Mouse (Mus musculus) intestine, embryonic 14.5 days (tissue): ENCODE data around the gene Tgif1. TPM values are rescaled to one million over a fixed set of nuclear protein-coding genes. Genes with fewer than 3 reads are reported as not detected.
A peak's percentile ranks its signal among the peaks of the same experiment; 100 is the strongest.

ENCODE experiments used
- ATAC-seq: fragments of 200-750 bp; cut with Nextera tagmentation; replicated peaks from 2 replicates; pipeline ENCODE4 v1.8.0; 2017; ENCODE audit warnings: low read depth, moderate number of reproducible peaks, moderate TSS enrichment, moderate library complexity; ENCODE audit not compliant: low FRiP score, low TSS enrichment
- DNase-seq: peaks from one replicate; pipeline ENCODE4 v3.0.0-alpha.2; 2018; ENCODE audit warnings: low spot score
- H3K27ac ChIP-seq: fragments of 300-500 bp; sonication (generic); 2 replicates; pipeline ENCODE4 v1.5.1; 2014; ENCODE audit warnings: low read depth, mild to moderate bottlenecking, control low read depth
- H3K27me3 ChIP-seq: fragments of 300-500 bp; sonication (generic); replicated peaks from 2 replicates; pipeline ENCODE4 v1.6.1; 2014; ENCODE audit warnings: low read length, control low read depth; ENCODE audit not compliant: control insufficient read depth, insufficient read depth
- H3K36me3 ChIP-seq: fragments of 300-500 bp; sonication (generic); 2 replicates; pipeline ENCODE4 v1.6.1; 2014; ENCODE audit warnings: low read length, control low read depth; ENCODE audit not compliant: control insufficient read depth, insufficient read depth
- H3K4me1 ChIP-seq: fragments of 300-500 bp; sonication (generic); replicated peaks from 2 replicates; pipeline ENCODE4 v1.6.1; 2014; ENCODE audit warnings: low read length, control low read depth, mixed read lengths; ENCODE audit not compliant: control insufficient read depth, insufficient read depth
- H3K4me2 ChIP-seq: fragments of 300-500 bp; sonication (generic); 2 replicates; pipeline ENCODE4 v1.6.1; 2014; ENCODE audit warnings: low read length
- H3K4me3 ChIP-seq: fragments of 300-500 bp; sonication (generic); 2 replicates; pipeline ENCODE4 v1.5.1; 2014; ENCODE audit warnings: low read depth, low read length, control low read depth, mixed read lengths
- H3K9ac ChIP-seq: fragments of 300-500 bp; sonication (generic); 2 replicates; pipeline ENCODE4 v1.6.1; 2014; ENCODE audit warnings: mild to moderate bottlenecking, low read length
- H3K9me3 ChIP-seq: fragments of 300-500 bp; sonication (generic); 2 replicates; pipeline ENCODE4 v1.6.1; 2016; ENCODE audit warnings: low read length, control low read depth; ENCODE audit not compliant: control insufficient read depth
- WGBS: fragments of 180-500 bp; shearing (Covaris S2); extraction: QIAGEN DNeasy Blood & Tissue Kit; methylation state at CpG from one replicate; pipeline ENCODE4 v1.1.7; 2014; 5-methylcytosine and 5-hydroxymethylcytosine counted together
- polyA plus RNA-seq: library from polyadenylated mRNA; unstranded; fragments of >200 nt; fragmentation: Nextera tagmentation; extraction: Ambion mirVana; gene quantifications from 2 replicates; pipeline ENCODE4 v1.2.1, GENCODE M21; 2014

The Tgif1 gene
- polyA plus RNA-seq, 1 experiment from 2014 or later = 56.1 TPM

DNA sequence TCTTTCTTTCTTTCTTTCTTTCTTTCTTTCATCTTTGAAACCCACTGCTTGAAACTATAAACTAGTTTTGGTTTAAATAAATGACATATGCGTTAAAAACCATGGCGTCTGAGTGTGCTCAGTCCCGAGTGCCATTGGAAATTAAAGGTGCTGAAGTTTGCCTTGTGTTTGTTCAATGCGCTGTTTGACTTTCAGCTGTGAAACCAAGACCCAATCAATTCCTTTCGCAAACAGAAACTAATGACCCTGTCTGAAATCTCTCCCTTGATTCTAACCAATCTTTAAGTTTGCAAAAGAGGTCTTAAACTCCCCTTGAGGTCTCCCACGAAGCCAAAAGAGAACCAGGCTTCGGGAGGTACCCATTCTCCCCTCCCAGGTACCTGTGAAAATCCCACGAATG, 30.3 kb downstream of the Tgif1 start:
- Histone ChIP-seq H3K4me1 (no peaks in the 10 kb centered on the region), H3K36me3 (no peaks in the 10 kb centered on the region), H3K4me3 (no peak overlapping the region), H3K9me3 (no peaks in the 10 kb centered on the region), H3K4me2 (peak overlapping the region; percentile 20), H3K27ac (no peak overlapping the region), H3K9ac (no peak overlapping the region), H3K27me3 (peaks cover 13% of the 10 kb centered on the region)
- WGBS = 65% methylated on average over 8 of the region's 8 CpGs
- no peak for ATAC-seq
- no peak for DNase-seq

DNA sequence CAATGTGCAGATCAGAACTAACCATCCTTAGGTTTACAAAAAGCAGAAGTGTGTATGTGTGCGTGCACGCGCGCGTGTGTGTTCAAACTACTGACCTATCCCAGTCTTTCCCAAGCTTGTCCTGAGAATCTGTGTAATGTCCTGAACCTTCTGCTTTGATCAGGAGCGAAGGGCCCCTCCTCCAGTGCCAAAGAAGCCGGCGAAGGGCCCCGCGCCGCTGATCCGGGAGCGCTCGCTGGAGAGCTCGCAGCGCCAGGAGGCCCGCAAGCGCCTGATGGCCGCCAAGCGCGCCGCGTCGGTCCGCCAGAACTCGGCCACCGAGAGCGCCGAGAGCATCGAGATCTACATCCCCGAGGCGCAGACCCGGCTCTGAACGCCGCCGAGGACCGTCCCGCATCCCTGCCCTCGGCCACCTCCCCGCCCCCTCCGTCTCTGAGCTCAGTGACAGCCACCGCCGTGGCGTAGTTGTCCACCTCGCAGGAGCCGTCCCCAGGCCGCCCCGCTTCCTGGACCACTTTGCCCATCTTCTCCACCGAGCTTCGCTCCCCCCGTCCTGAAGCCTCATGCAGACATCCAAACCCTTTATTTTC, 35.4 kb downstream of the Tgif1 start:
- peak; percentile 74; the same call in 1 of the 2 replicates for ATAC-seq
- Histone ChIP-seq H3K9ac (peak overlapping the region; percentile 47), H3K9me3 (no peaks in the 10 kb centered on the region), H3K36me3 (no peaks in the 10 kb centered on the region), H3K27me3 (peaks cover 23% of the 10 kb centered on the region), H3K4me1 (no peaks in the 10 kb centered on the region; the same call in 1 of the 2 replicates), H3K4me2 (peak overlapping the region; percentile 92), H3K27ac (no peak overlapping the region), H3K4me3 (peak overlapping the region; percentile 51)
- peak; percentile 75 for DNase-seq
- 3% methylated on average over 51 of the region's 51 CpGs for WGBS

DNA sequence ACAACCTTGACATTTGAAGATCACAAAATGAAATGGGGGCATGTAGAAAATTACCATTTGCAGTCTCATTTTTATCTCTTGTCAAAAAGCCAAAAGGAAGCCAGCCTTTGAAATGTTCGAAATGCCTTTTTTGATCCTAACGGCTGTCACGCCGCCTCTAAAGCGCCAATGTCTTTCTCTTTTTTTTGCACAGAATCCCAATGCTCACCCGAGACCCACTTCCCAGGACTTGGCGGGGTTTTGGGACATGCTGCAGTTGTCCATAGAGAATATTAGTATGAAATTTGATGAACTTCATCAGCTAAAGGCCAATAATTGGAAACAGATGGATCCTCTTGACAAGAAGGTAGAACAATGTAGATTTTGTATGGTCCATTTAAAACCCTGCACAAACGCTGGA, 38.3 kb downstream of the Tgif1 start:
- Histone ChIP-seq H3K27me3 (peaks cover 23% of the 10 kb centered on the region), H3K4me3 (no peak overlapping the region), H3K36me3 (no peaks in the 10 kb centered on the region), H3K9ac (no peak overlapping the region), H3K4me1 (no peaks in the 10 kb centered on the region; the same call in 1 of the 2 replicates), H3K9me3 (no peaks in the 10 kb centered on the region), H3K4me2 (no peak overlapping the region), H3K27ac (no peak overlapping the region)
- 77% methylated on average over 8 of the region's 8 CpGs for WGBS
- DNase-seq (peak; percentile 24), ATAC-seq (no peak)

DNA sequence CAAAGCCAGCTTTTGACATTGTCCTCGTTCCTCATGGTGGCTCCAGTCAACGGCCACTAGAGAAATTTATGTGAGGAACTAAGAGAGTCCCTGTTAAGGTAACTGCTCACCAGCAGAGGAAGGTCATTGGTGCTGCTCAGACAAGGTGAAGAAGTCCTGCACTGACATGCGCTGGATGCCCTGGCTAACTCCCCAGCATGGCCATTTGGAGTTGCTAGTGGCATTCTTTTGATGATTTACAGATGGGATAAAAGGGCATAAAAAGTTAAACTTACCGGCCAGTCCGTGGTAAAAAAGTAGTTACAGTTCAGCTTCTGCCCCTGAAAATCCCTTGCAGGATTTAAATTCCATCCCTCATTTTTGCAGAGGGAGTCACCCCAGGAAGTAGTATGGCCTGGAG, 42.6 kb downstream of the Tgif1 start:
- Histone ChIP-seq H3K4me3 (no peak overlapping the region), H3K4me1 (no peaks in the 10 kb centered on the region), H3K4me2 (no peak overlapping the region), H3K9ac (no peak overlapping the region), H3K27me3 (no peaks in the 10 kb centered on the region), H3K27ac (no peak overlapping the region), H3K9me3 (no peaks in the 10 kb centered on the region), H3K36me3 (no peaks in the 10 kb centered on the region)
- WGBS = 70% methylated on average over 5 of the region's 5 CpGs
- no peak for DNase-seq
- no peak for ATAC-seq

DNA sequence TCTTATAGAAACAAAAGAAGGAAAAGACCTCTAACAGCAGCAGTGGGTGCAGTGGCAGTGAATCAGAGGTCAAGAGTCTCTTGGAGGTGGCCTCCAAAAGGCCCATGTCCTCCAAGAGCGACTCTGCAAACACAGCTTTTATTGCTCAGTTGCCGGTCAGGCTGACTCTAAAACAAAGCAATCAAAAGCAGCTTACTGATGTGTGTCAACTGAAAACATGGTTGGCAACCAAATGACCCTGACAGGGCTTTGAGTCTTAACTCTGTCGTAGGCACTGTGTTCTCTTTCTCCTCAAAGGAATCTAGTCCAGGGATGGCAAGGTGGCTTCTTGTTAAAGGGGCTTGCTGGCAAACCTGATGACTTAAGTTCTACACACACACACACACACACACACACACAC, 43.6 kb downstream of the Tgif1 start:
- 45% methylated on average over 3 of the region's 3 CpGs for WGBS
- no peaks in the 10 kb centered on the region for H3K9me3 ChIP-seq
- no peak for ATAC-seq
- no peaks in the 10 kb centered on the region for H3K27me3 ChIP-seq
- no peak overlapping the region for H3K4me2 ChIP-seq
- no peak overlapping the region for H3K4me3 ChIP-seq
- no peak overlapping the region for H3K9ac ChIP-seq
- no peak overlapping the region for H3K27ac ChIP-seq
- no peaks in the 10 kb centered on the region for H3K4me1 ChIP-seq
- no peaks in the 10 kb centered on the region for H3K36me3 ChIP-seq
- DNase-seq = peak; percentile 51

DNA sequence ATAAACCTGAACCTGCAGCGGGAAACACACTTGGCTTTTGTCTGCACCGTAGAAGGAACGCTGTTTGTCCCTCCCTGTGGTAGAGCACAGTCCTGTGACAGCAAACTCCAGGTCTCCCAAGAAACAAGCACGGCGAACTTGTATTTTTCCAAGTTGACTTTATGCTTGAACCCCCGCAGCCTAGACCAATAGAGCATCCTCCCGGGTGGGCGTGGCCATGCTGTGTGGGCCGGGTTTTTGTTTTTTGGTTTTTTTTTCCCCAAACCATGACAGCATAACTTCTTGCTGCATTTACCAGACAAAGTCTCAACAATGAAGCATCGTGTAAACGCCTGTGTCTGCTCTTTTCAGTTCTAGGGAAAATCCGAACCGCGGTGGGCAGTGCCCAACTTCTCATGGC, 44.5 kb downstream of the Tgif1 start:
- Histone ChIP-seq H3K36me3 (no peaks in the 10 kb centered on the region), H3K27ac (no peak overlapping the region), H3K9ac (no peak overlapping the region), H3K4me1 (no peaks in the 10 kb centered on the region), H3K4me3 (no peak overlapping the region), H3K4me2 (no peak overlapping the region), H3K9me3 (no peaks in the 10 kb centered on the region), H3K27me3 (no peaks in the 10 kb centered on the region)
- ATAC-seq = no peak
- no peak for DNase-seq
- WGBS = 45% methylated on average over 14 of the region's 14 CpGs

DNA sequence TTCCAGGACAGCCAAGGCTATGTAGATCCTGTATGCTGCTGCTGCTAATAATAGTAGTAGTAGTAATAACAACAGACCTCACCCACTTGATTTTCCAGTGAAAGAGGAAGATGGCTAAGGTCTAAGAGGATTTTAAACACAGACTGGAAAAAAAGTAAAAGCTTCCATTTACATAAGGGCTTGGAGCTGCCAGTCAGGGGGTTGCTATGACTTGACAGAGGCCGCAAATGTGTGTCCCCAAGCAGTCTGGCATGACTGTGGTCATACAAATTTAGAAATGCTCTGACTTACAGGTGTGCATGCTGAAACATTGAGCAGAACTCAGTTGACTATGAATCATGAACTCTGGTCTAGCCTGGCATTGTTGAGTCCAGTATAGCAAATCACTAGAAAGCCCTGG, 45.5 kb downstream of the Tgif1 start:
- H3K4me1 ChIP-seq = no peaks in the 10 kb centered on the region
- no peak for DNase-seq
- ATAC-seq = no peak
- no peak overlapping the region for H3K27ac ChIP-seq
- no peak overlapping the region for H3K9ac ChIP-seq
- no peak overlapping the region for H3K4me2 ChIP-seq
- no peak overlapping the region for H3K4me3 ChIP-seq
- no peaks in the 10 kb centered on the region for H3K9me3 ChIP-seq
- WGBS = 94% methylated on average over 1 of the region's 1 CpGs
- no peaks in the 10 kb centered on the region for H3K36me3 ChIP-seq
- no peaks in the 10 kb centered on the region for H3K27me3 ChIP-seq

DNA sequence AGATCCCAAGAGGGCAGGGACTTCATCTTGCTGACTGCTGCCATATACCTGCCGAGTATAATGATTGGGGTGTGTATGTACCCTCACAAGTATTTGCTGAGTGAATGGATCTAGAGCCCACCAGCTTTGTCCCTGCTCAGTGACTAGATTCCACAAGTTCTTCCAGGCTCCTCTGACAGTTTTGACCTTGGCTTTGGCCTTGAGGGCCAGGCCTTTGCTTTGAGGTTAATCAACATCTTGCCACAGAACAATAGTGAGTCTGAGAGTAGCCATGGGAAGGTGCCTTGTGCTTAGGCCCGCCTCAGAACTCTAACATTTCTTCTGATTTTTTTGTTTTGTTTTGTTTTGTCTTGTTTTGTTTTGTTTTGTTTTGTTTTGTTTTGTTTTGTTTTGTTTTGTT, 46.7 kb downstream of the Tgif1 start:
- Histone ChIP-seq H3K27me3 (no peaks in the 10 kb centered on the region), H3K4me3 (no peak overlapping the region), H3K4me1 (no peaks in the 10 kb centered on the region), H3K36me3 (no peaks in the 10 kb centered on the region), H3K9ac (no peak overlapping the region), H3K9me3 (no peaks in the 10 kb centered on the region), H3K27ac (no peak overlapping the region), H3K4me2 (no peak overlapping the region)
- DNase-seq (no peak), ATAC-seq (no peak)
- 95% methylated on average over 2 of the region's 2 CpGs for WGBS

DNA sequence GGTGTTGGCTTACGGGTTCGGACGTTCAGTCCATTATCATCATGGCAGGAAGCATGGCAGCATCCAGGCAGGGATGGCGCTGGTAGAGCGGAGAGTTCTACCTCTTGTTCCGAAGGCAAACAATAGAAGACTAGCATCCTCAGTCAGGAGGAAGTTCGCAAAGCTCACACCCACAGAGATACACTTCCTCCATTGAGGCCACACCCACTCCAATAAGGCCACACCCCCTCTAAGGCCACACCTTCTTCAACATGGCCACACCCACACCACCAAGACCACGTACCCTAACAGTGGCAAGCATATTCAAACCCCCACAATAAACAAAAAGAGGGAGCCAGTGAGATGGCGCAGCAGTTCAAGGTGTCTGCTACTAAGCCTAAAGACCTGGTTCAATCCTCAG, 47.5 kb downstream of the Tgif1 start:
- DNase-seq (no peak), ATAC-seq (no peak)
- Histone ChIP-seq H3K9ac (no peak overlapping the region), H3K9me3 (no peaks in the 10 kb centered on the region), H3K4me2 (no peak overlapping the region), H3K4me1 (no peaks in the 10 kb centered on the region), H3K36me3 (no peaks in the 10 kb centered on the region), H3K27me3 (no peaks in the 10 kb centered on the region), H3K27ac (no peak overlapping the region), H3K4me3 (no peak overlapping the region)
- WGBS = 96% methylated on average over 9 of the region's 9 CpGs
